Mouse (Mus musculus) liver, postnatal 0 days (tissue): Measurements from ENCODE around the gene Hspa1a. TPM values are rescaled to one million over a fixed set of nuclear protein-coding genes. Genes with fewer than 3 reads are reported as not detected.

ENCODE experiments used
- ATAC-seq: fragments of 200-750 bp; cut with Nextera tagmentation; 2 replicates; pipeline ENCODE4 v1.8.0; 2017; ENCODE audit warnings: mild to moderate bottlenecking, moderate library complexity
- DNase-seq: peaks from one replicate; pipeline ENCODE4 v3.0.0-alpha.2; 2016
- H3K27ac ChIP-seq: fragments of 300-500 bp; sonication (generic); 2 replicates; pipeline ENCODE4 v1.5.1; 2014; ENCODE audit warnings: antibody characterized with exemption, moderate library complexity, mild to moderate bottlenecking, low read depth
- H3K27me3 ChIP-seq: fragments of 300-500 bp; sonication (generic); 2 replicates; pipeline ENCODE4 v1.6.1; 2014; ENCODE audit warnings: low read length, control low read depth, mixed read lengths; ENCODE audit not compliant: insufficient read depth
- H3K36me3 ChIP-seq: fragments of 300-500 bp; sonication (generic); replicated peaks from 2 replicates; pipeline ENCODE4 v1.6.1; 2014; ENCODE audit warnings: mild to moderate bottlenecking, control low read depth, low read length, moderate library complexity, mixed read lengths; ENCODE audit not compliant: insufficient read depth
- H3K4me1 ChIP-seq: fragments of 300-500 bp; sonication (generic); 2 replicates; pipeline ENCODE4 v1.6.1; 2014; ENCODE audit warnings: antibody characterized with exemption, mild to moderate bottlenecking, control low read depth; ENCODE audit not compliant: insufficient read depth
- H3K4me2 ChIP-seq: fragments of 300-500 bp; sonication (generic); 2 replicates; pipeline ENCODE4 v1.6.1; 2014; ENCODE audit warnings: low read depth, mild to moderate bottlenecking, low read length, moderate library complexity, mixed read lengths
- H3K4me3 ChIP-seq: fragments of 300-500 bp; sonication (generic); 2 replicates; pipeline ENCODE4 v1.5.1; 2014; ENCODE audit warnings: low read depth, low read length
- H3K9ac ChIP-seq: fragments of 300-500 bp; sonication (generic); replicated peaks from 2 replicates; pipeline ENCODE4 v1.6.1; 2014; ENCODE audit warnings: mild to moderate bottlenecking, moderate library complexity
- H3K9me3 ChIP-seq: fragments of 300-500 bp; sonication (generic); 2 replicates; pipeline ENCODE4 v1.6.1; 2016; ENCODE audit warnings: mild to moderate bottlenecking, control low read depth, low read length, mixed read lengths
- CTCF ChIP-seq: sonication (generic); IDR thresholded peaks from 2 replicates; pipeline ENCODE4 v1.5.1; 2016; ENCODE audit warnings: antibody characterized with exemption, low read depth
- EP300 ChIP-seq: IDR thresholded peaks from 2 replicates; pipeline ENCODE4 v1.6.1; 2016; ENCODE audit warnings: antibody characterized with exemption, low read depth, mild to moderate bottlenecking
- WGBS: fragments of 180-500 bp; shearing (Covaris S2); extraction: QIAGEN DNeasy Blood & Tissue Kit; methylation state at CpG from one replicate; pipeline ENCODE4 v1.1.7; 2014; ENCODE audit not compliant: insufficient replicate concordance; 5-methylcytosine and 5-hydroxymethylcytosine counted together
- polyA plus RNA-seq: library from polyadenylated mRNA; unstranded; fragments of >200 nt; fragmentation: Nextera tagmentation; extraction: Ambion mirVana; gene quantifications from 2 replicates; pipeline ENCODE4 v1.2.1, GENCODE M21; 2015

Hspa1a gene
- polyA plus RNA-seq, 1 experiment from 2014 or later = 0.59 TPM

- 33% methylated on average over 1 of the region's 1 CpGs for WGBS
- Histone ChIP-seq H3K27me3 (peaks cover 8% of the 10 kb centered on the region; the same call in 1 of the 2 replicates), H3K36me3 (no peaks in the 10 kb centered on the region), H3K4me1 (peaks cover 10% of the 10 kb centered on the region), H3K4me2 (no peak overlapping the region), H3K9me3 (no peaks in the 10 kb centered on the region), H3K4me3 (no peak overlapping the region), H3K9ac (no peak overlapping the region), H3K27ac (no peak overlapping the region)
- ATAC-seq = no peak
- TF ChIP-seq EP300 (no peak), CTCF (peak; percentile 64)
- DNase-seq = no peak
Observed at GRCm38 (mm10) chr17:34956340-34956739, 15.6 kb downstream of the Hspa1a start.

GRCm38 (mm10) chr17:34955884-34956283 is 16.1 kb downstream of the Hspa1a start:
- Histone ChIP-seq H3K4me2 (no peak overlapping the region), H3K4me1 (peaks cover 11% of the 10 kb centered on the region), H3K9me3 (no peaks in the 10 kb centered on the region), H3K27me3 (peaks cover 6% of the 10 kb centered on the region; the same call in 1 of the 2 replicates), H3K4me3 (no peak overlapping the region), H3K27ac (no peak overlapping the region), H3K36me3 (0 out of 2 replicates have a peak, but pooled peaks cover 2% of the 10 kb centered on the region), H3K9ac (no peak overlapping the region)
- 76% methylated on average over 3 of the region's 3 CpGs for WGBS
- no peak for ATAC-seq
- no peak for DNase-seq
- TF ChIP-seq CTCF (no peak), EP300 (no peak)

- H3K27me3 ChIP-seq = peaks cover 6% of the 10 kb centered on the region; the same call in 1 of the 2 replicates
- H3K36me3 ChIP-seq = peaks cover 2% of the 10 kb centered on the region; the same call in 1 of the 2 replicates
- no peak for DNase-seq
- no peak overlapping the region for H3K4me2 ChIP-seq
- H3K27ac ChIP-seq = no peak overlapping the region
- no peak for ATAC-seq
- H3K4me3 ChIP-seq = no peak overlapping the region
- peaks cover 11% of the 10 kb centered on the region for H3K4me1 ChIP-seq
- H3K9ac ChIP-seq = no peak overlapping the region
- TF ChIP-seq EP300 (no peak), CTCF (no peak)
- H3K9me3 ChIP-seq = no peaks in the 10 kb centered on the region
- 73% methylated on average over 4 of the region's 4 CpGs for WGBS
Observed at GRCm38 (mm10) chr17:34954831-34955230, 17.1 kb downstream of the Hspa1a start.

GRCm38 (mm10) chr17:34953904-34954303 is 18.1 kb downstream of the Hspa1a start:
- Histone ChIP-seq H3K9me3 (no peaks in the 10 kb centered on the region), H3K27ac (no peak overlapping the region), H3K27me3 (peaks cover 6% of the 10 kb centered on the region; the same call in 1 of the 2 replicates), H3K4me3 (no peak overlapping the region), H3K9ac (no peak overlapping the region), H3K4me2 (no peak overlapping the region), H3K36me3 (peaks cover 5% of the 10 kb centered on the region; the same call in 1 of the 2 replicates), H3K4me1 (peaks cover 8% of the 10 kb centered on the region)
- 88% methylated on average over 4 of the region's 4 CpGs for WGBS
- TF ChIP-seq EP300 (no peak), CTCF (no peak)
- no peak for DNase-seq
- no peak for ATAC-seq

- Histone ChIP-seq H3K4me1 (peaks cover 8% of the 10 kb centered on the region), H3K4me2 (no peak overlapping the region), H3K27ac (no peak overlapping the region), H3K9me3 (no peaks in the 10 kb centered on the region), H3K27me3 (peaks cover 6% of the 10 kb centered on the region; the same call in 1 of the 2 replicates), H3K36me3 (peaks cover 5% of the 10 kb centered on the region; the same call in 1 of the 2 replicates), H3K4me3 (no peak overlapping the region), H3K9ac (0 out of 2 replicates have a peak overlapping the region, but pooled peaks have one; percentile 87)
- no peak for TF ChIP-seq CTCF
- no peak for TF ChIP-seq EP300
- DNase-seq = no peak
- 71% methylated on average over 3 of the region's 3 CpGs for WGBS
- ATAC-seq = no peak
Observed at GRCm38 (mm10) chr17:34953258-34953657, 18.7 kb downstream of the Hspa1a start.

GRCm38 (mm10) chr17:34952378-34953040 is 19.4 kb downstream of the Hspa1a start:
- peak; percentile 76 for ATAC-seq
- TF ChIP-seq CTCF = peak; percentile 85
- peak; percentile 92 for TF ChIP-seq EP300
- under 1% methylated on average over 23 of the region's 23 CpGs for WGBS
- peak; percentile 85 for DNase-seq
- peak overlapping the region; percentile 74 for H3K27ac ChIP-seq
- peak overlapping the region; percentile 93 for H3K4me2 ChIP-seq
- peak overlapping the region; percentile 87 for H3K9ac ChIP-seq
- peaks cover 6% of the 10 kb centered on the region; the same call in 1 of the 2 replicates for H3K27me3 ChIP-seq
- peaks cover 8% of the 10 kb centered on the region for H3K4me1 ChIP-seq
- peak overlapping the region; percentile 93 for H3K4me3 ChIP-seq
- no peaks in the 10 kb centered on the region for H3K9me3 ChIP-seq
- H3K36me3 ChIP-seq = peaks cover 5% of the 10 kb centered on the region; the same call in 1 of the 2 replicates
